Mouse (Mus musculus): ENCODE results near the gene Mlh3. TPM values are rescaled to one million over a fixed set of nuclear protein-coding genes. Genes with fewer than 3 reads are reported as not detected.

Gene Mlh3
- total and polyA plus RNA-seq, 3 experiments: 8.5 to 8.6 TPM; not detected in 1

GRCm38 (mm10) chr12:85298835-85299180 is 28.4 kb upstream of the Mlh3 start:
- Histone ChIP-seq H3K9ac (ENCODE audit: control insufficient read depth, low read depth, low read length, poor library complexity, severe bottlenecking) (no peak overlapping the region), H3K27ac (ENCODE audit: control insufficient read depth, low read depth, low read length) (no peak overlapping the region), H3K4me1 (ENCODE audit: control insufficient read depth in 1 of 2, insufficient read depth in 2 of 2, low read length in 2 of 2) (no peaks in the 10 kb centered on the region), H3K79me2 (ENCODE audit: control insufficient read depth, insufficient read depth, low read length, poor library complexity) (no peaks in the 10 kb centered on the region), H3K36me3 (ENCODE audit: control insufficient read depth in 1 of 2, insufficient read depth in 2 of 2, low read length in 2 of 2) (no peaks in the 10 kb centered on the region; a peak in 1 of 4 replicates), H3K4me3 (ENCODE audit: control insufficient read depth in 1 of 2, insufficient read depth in 1 of 2, low read depth in 2 of 2, low read length in 2 of 2) (no peak overlapping the region), H3K9me3 (replicated peaks; ENCODE audit: insufficient read depth, low read length) (no peaks in the 10 kb centered on the region), H3K27me3 (ENCODE audit: control insufficient read depth in 1 of 2, insufficient read depth in 2 of 2, low read length in 2 of 2) (no peaks in the 10 kb centered on the region)
- DNase-seq (ENCODE audit: low read depth, low spot score): no peak
- no peak for TF ChIP-seq CHD1 (IDR thresholded peaks at IDR 0.05; ENCODE audit: low read depth, low read length)

- Histone ChIP-seq H3K36me3 (ENCODE audit: control insufficient read depth in 1 of 2, insufficient read depth in 2 of 2, low read length in 2 of 2) (no peaks in the 10 kb centered on the region; a peak in 1 of 4 replicates), H3K4me3 (ENCODE audit: control insufficient read depth in 1 of 2, insufficient read depth in 1 of 2, low read depth in 2 of 2, low read length in 2 of 2) (no peak overlapping the region), H3K27ac (ENCODE audit: control insufficient read depth, low read depth, low read length) (no peak overlapping the region), H3K79me2 (ENCODE audit: control insufficient read depth, insufficient read depth, low read length, poor library complexity) (no peaks in the 10 kb centered on the region), H3K9ac (ENCODE audit: control insufficient read depth, low read depth, low read length, poor library complexity, severe bottlenecking) (no peak overlapping the region), H3K27me3 (ENCODE audit: control insufficient read depth in 1 of 2, insufficient read depth in 2 of 2, low read length in 2 of 2) (no peaks in the 10 kb centered on the region), H3K4me1 (ENCODE audit: control insufficient read depth in 1 of 2, insufficient read depth in 2 of 2, low read length in 2 of 2) (no peaks in the 10 kb centered on the region), H3K9me3 (replicated peaks; ENCODE audit: insufficient read depth, low read length) (no peaks in the 10 kb centered on the region)
- DNase-seq (ENCODE audit: low read depth, low spot score): no peak
- TF ChIP-seq POLR2AphosphoS2 (IDR thresholded peaks at IDR 0.05; ENCODE audit: low read length): no peak
- TF ChIP-seq CTCF (IDR thresholded peaks at IDR 0.05 in 2 of 3, conservative IDR thresholded peaks at IDR 0.05 in 1 of 3; ENCODE audit: control insufficient read depth in 1 of 3, insufficient read depth in 1 of 3, low read depth in 2 of 3, low read length in 3 of 3, poor library complexity in 1 of 3, severe bottlenecking in 1 of 3): no peak
- TF ChIP-seq NELFE (IDR thresholded peaks at IDR 0.05; ENCODE audit: low read depth, low read length): no peak
- TF ChIP-seq GABPA (IDR thresholded peaks at IDR 0.05; ENCODE audit: low read depth, low read length): no peak
- no peak for TF ChIP-seq ZC3H11A (IDR thresholded peaks at IDR 0.05; ENCODE audit: low read depth, low read length)
- no peak for TF ChIP-seq MYC (IDR thresholded peaks at IDR 0.05; ENCODE audit: low read depth, low read length)
- TF ChIP-seq TCF12 (IDR thresholded peaks at IDR 0.05; ENCODE audit: low read depth, low read length): no peak
- no peak for TF ChIP-seq E2F4 (IDR thresholded peaks at IDR 0.05; ENCODE audit: borderline replicate concordance, low read depth, low read length)
- no peak for TF ChIP-seq ZNF384 (IDR thresholded peaks at IDR 0.05; ENCODE audit: low read depth, low read length)
- TF ChIP-seq CHD1 (IDR thresholded peaks at IDR 0.05; ENCODE audit: low read depth, low read length): no peak
- TF ChIP-seq MXI1 (IDR thresholded peaks at IDR 0.05; ENCODE audit: low read depth, low read length): no peak
Measured at GRCm38 (mm10) chr12:85298127-85298834, 27.9 kb upstream of the Mlh3 start.

- Histone ChIP-seq H3K4me1 (ENCODE audit: control insufficient read depth in 1 of 2, insufficient read depth in 2 of 2, low read length in 2 of 2) (no peaks in the 10 kb centered on the region), H3K27ac (ENCODE audit: control insufficient read depth, low read depth, low read length) (no peak overlapping the region), H3K9me3 (replicated peaks; ENCODE audit: insufficient read depth, low read length) (no peaks in the 10 kb centered on the region), H3K36me3 (ENCODE audit: control insufficient read depth in 1 of 2, insufficient read depth in 2 of 2, low read length in 2 of 2) (no peaks in the 10 kb centered on the region), H3K4me3 (ENCODE audit: control insufficient read depth in 1 of 2, insufficient read depth in 1 of 2, low read depth in 2 of 2, low read length in 2 of 2) (no peak overlapping the region), H3K9ac (ENCODE audit: control insufficient read depth, low read depth, low read length, poor library complexity, severe bottlenecking) (no peak overlapping the region), H3K79me2 (ENCODE audit: control insufficient read depth, insufficient read depth, low read length, poor library complexity) (no peaks in the 10 kb centered on the region), H3K27me3 (ENCODE audit: control insufficient read depth in 1 of 2, insufficient read depth in 2 of 2, low read length in 2 of 2) (no peaks in the 10 kb centered on the region)
- DNase-seq (ENCODE audit: low read depth, low spot score): no peak
- TF ChIP-seq MAX (IDR thresholded peaks at IDR 0.05; ENCODE audit: low read length): 0 out of 2 replicates have a peak, but pooled peaks have one; percentile 24
- TF ChIP-seq UBTF (IDR thresholded peaks at IDR 0.05; ENCODE audit: borderline replicate concordance, insufficient read depth, low read depth, low read length): no peak
- no peak for TF ChIP-seq CHD2 (IDR thresholded peaks at IDR 0.05; ENCODE audit: low read length)
- no peak for TF ChIP-seq CTCF (IDR thresholded peaks at IDR 0.05 in 2 of 3, conservative IDR thresholded peaks at IDR 0.05 in 1 of 3; ENCODE audit: control insufficient read depth in 1 of 3, insufficient read depth in 1 of 3, low read depth in 2 of 3, low read length in 3 of 3, poor library complexity in 1 of 3, severe bottlenecking in 1 of 3)
- TF ChIP-seq ZNF384 (IDR thresholded peaks at IDR 0.05; ENCODE audit: low read depth, low read length): no peak
- TF ChIP-seq E2F4 (IDR thresholded peaks at IDR 0.05; ENCODE audit: borderline replicate concordance, low read depth, low read length): no peak
- no peak for TF ChIP-seq CHD1 (IDR thresholded peaks at IDR 0.05; ENCODE audit: low read depth, low read length)
Measured at GRCm38 (mm10) chr12:85297345-85297997, 27.1 kb upstream of the Mlh3 start.
